Mouse (Mus musculus): ENCODE data around the gene Impdh1. TPM values are rescaled to one million over a fixed set of nuclear protein-coding genes. Genes with fewer than 3 reads are reported as not detected.
"Not testable (repeated sequence)": the region's sequence is repeated elsewhere in the genome, so short reads cannot be mapped to it uniquely, and the experiment has no call there.

The Impdh1 gene
- polyA plus RNA-seq, 1 experiment from 2014 or later = 39.7 TPM

DNA sequence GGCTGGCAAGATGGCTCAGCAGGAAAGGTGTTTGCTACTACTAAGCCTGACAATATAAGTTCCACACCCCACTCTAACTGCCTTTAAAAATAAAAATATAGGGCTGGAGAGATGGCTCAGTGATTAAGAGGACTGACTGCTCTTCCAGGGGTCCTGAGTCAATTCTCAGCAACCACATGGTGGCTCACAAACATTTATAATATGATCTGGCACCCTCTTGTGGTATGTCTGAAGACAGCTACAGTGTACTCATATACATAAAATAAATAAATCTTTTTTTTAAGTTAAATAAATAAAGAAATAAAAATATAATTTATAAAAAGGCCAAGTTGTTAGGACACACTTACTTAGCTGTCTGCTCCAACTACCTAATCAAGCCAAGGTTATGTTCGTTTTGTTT, 26.1 kb upstream of the Impdh1 start:
- 66% methylated on average over 1 of the region's 1 CpGs for WGBS
- no peak overlapping the region for H3K4me3 ChIP-seq (ENCODE audit: low read length)
- H3K27me3 ChIP-seq (replicated peaks; ENCODE audit: control insufficient read depth, insufficient read depth, low read length) = no peaks in the 10 kb centered on the region
- H3K27ac ChIP-seq (ENCODE audit: low read length) = no peak overlapping the region
- H3K4me1 ChIP-seq (ENCODE audit: control insufficient read depth, insufficient read depth, low read length) = peaks cover 8% of the 10 kb centered on the region; the same call in 1 of the 2 replicates
- H3K36me3 ChIP-seq (ENCODE audit: control insufficient read depth, insufficient read depth, low read length) = no peaks in the 10 kb centered on the region
- H3K4me2 ChIP-seq (ENCODE audit: low read depth, low read length) = no peak overlapping the region
- H3K9ac ChIP-seq (ENCODE audit: low read depth, low read length) = no peak overlapping the region
- no peaks in the 10 kb centered on the region for H3K9me3 ChIP-seq (ENCODE audit: control insufficient read depth, low read length)
- ATAC-seq = no peak

DNA sequence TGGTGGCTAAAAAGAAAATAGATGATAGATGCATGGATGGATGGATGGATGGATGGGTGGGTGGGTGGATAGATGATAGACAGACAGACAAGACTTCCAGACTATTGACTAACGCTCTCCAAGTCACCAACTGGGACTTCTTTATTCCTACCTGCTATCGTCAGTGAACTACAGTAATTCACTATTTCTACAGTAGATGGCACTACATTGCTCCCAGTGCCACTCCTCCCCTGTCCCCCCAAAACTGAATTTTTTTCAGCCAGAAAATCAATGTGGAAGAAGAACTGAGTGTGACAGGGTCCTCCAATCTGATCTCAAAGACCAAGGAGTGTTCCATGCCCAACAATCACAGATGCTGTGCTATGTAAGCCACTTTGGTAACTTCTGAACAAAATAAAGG, 25.5 kb upstream of the Impdh1 start:
- peaks cover 8% of the 10 kb centered on the region; the same call in 1 of the 2 replicates for H3K4me1 ChIP-seq (ENCODE audit: control insufficient read depth, insufficient read depth, low read length)
- no peaks in the 10 kb centered on the region for H3K9me3 ChIP-seq (ENCODE audit: control insufficient read depth, low read length)
- 47% methylated on average over 2 of the region's 2 CpGs for WGBS
- no peak overlapping the region for H3K9ac ChIP-seq (ENCODE audit: low read depth, low read length)
- H3K27ac ChIP-seq (ENCODE audit: low read length) = no peak overlapping the region
- no peak overlapping the region for H3K4me2 ChIP-seq (ENCODE audit: low read depth, low read length)
- no peaks in the 10 kb centered on the region for H3K27me3 ChIP-seq (replicated peaks; ENCODE audit: control insufficient read depth, insufficient read depth, low read length)
- no peaks in the 10 kb centered on the region for H3K36me3 ChIP-seq (ENCODE audit: control insufficient read depth, insufficient read depth, low read length)
- no peak for ATAC-seq
- no peak overlapping the region for H3K4me3 ChIP-seq (ENCODE audit: low read length)

- Histone ChIP-seq H3K9me3 (ENCODE audit: control insufficient read depth, low read length) (no peaks in the 10 kb centered on the region), H3K9ac (ENCODE audit: low read depth, low read length) (no peak overlapping the region), H3K4me3 (ENCODE audit: low read length) (no peak overlapping the region), H3K4me2 (ENCODE audit: low read depth, low read length) (no peak overlapping the region), H3K27ac (ENCODE audit: low read length) (no peak overlapping the region), H3K4me1 (ENCODE audit: control insufficient read depth, insufficient read depth, low read length) (peaks cover 7% of the 10 kb centered on the region; the same call in 1 of the 2 replicates), H3K27me3 (replicated peaks; ENCODE audit: control insufficient read depth, insufficient read depth, low read length) (no peaks in the 10 kb centered on the region), H3K36me3 (ENCODE audit: control insufficient read depth, insufficient read depth, low read length) (no peaks in the 10 kb centered on the region)
- 32% methylated on average over 2 of the region's 2 CpGs for WGBS
- 0 out of 2 replicates have a peak, but pooled peaks have one; percentile 24 for ATAC-seq
These were observed 24.6 kb upstream of the Impdh1 start for GRCm38 (mm10) chr6:29240806-29241205.

DNA sequence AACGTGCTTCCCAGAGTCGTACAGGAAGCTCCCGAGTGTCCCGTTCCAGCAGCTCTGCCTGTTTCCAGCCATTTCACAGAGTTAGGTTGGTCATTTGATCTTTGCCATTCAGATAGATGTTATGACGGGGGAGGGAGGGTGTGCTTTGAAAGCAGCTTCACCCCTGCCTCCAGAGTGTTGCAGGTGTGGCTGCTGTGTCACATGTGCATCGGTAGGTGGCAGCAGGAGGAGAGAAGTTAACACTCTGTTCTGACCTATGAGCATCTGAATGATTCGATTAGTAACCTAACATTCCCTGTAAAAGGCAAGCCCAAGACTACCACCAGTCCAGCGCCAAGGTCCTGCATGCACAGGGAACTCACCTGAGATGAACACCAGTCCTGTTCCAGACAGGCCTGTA, 18.1 kb upstream of the Impdh1 start:
- 40% methylated on average over 8 of the region's 8 CpGs for WGBS
- no peak overlapping the region for H3K4me3 ChIP-seq (ENCODE audit: low read length)
- no peak; the same call in 1 of the 2 replicates for ATAC-seq
- no peak overlapping the region for H3K27ac ChIP-seq (ENCODE audit: low read length)
- H3K9me3 ChIP-seq (ENCODE audit: control insufficient read depth, low read length) = no peaks in the 10 kb centered on the region
- no peak overlapping the region for H3K9ac ChIP-seq (ENCODE audit: low read depth, low read length)
- no peaks in the 10 kb centered on the region for H3K36me3 ChIP-seq (ENCODE audit: control insufficient read depth, insufficient read depth, low read length)
- H3K27me3 ChIP-seq (replicated peaks; ENCODE audit: control insufficient read depth, insufficient read depth, low read length) = no peaks in the 10 kb centered on the region
- no peak overlapping the region for H3K4me2 ChIP-seq (ENCODE audit: low read depth, low read length)
- no peaks in the 10 kb centered on the region for H3K4me1 ChIP-seq (ENCODE audit: control insufficient read depth, insufficient read depth, low read length)

DNA sequence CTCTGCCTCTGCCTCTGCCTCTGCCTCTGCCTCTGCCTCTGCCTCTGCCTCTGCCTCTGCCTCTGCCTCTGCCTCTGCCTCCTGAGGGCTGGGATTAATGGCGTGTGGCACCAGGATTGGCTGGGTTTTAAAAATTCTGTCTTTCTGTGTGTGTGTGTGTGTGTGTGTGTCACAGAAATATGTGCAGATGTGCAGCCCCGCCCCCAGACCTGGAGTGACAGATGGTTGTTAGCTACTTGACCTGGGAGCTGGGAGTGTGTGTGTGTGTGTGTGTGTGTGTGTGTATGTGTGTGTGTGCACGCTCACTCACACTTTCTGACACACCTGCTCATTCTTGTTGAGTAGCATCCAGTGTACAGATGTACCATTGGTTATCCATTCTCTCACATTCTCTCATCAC, 17.5 kb upstream of the Impdh1 start:
- Histone ChIP-seq H3K36me3 (ENCODE audit: control insufficient read depth, insufficient read depth, low read length) (no peaks in the 10 kb centered on the region), H3K27ac (ENCODE audit: low read length) (no peak overlapping the region), H3K9me3 (ENCODE audit: control insufficient read depth, low read length) (no peaks in the 10 kb centered on the region), H3K9ac (ENCODE audit: low read depth, low read length) (no peak overlapping the region), H3K4me1 (ENCODE audit: control insufficient read depth, insufficient read depth, low read length) (no peaks in the 10 kb centered on the region), H3K27me3 (replicated peaks; ENCODE audit: control insufficient read depth, insufficient read depth, low read length) (no peaks in the 10 kb centered on the region), H3K4me2 (ENCODE audit: low read depth, low read length) (no peak overlapping the region), H3K4me3 (ENCODE audit: low read length) (no peak overlapping the region)
- ATAC-seq = no peak
- 63% methylated on average over 3 of the region's 3 CpGs for WGBS

GRCm38 (mm10) chr6:29232321-29232720, 16.2 kb upstream of the Impdh1 start:
- Histone ChIP-seq H3K27me3 (replicated peaks; ENCODE audit: control insufficient read depth, insufficient read depth, low read length) (no peaks in the 10 kb centered on the region), H3K27ac (ENCODE audit: low read length) (no peak overlapping the region), H3K4me1 (ENCODE audit: control insufficient read depth, insufficient read depth, low read length) (no peaks in the 10 kb centered on the region), H3K9ac (ENCODE audit: low read depth, low read length) (no peak overlapping the region), H3K9me3 (ENCODE audit: control insufficient read depth, low read length) (no peaks in the 10 kb centered on the region), H3K36me3 (ENCODE audit: control insufficient read depth, insufficient read depth, low read length) (no peaks in the 10 kb centered on the region), H3K4me2 (ENCODE audit: low read depth, low read length) (no peak overlapping the region), H3K4me3 (ENCODE audit: low read length) (no peak overlapping the region)
- WGBS = 71% methylated on average over 6 of the region's 6 CpGs
- ATAC-seq = no peak

DNA sequence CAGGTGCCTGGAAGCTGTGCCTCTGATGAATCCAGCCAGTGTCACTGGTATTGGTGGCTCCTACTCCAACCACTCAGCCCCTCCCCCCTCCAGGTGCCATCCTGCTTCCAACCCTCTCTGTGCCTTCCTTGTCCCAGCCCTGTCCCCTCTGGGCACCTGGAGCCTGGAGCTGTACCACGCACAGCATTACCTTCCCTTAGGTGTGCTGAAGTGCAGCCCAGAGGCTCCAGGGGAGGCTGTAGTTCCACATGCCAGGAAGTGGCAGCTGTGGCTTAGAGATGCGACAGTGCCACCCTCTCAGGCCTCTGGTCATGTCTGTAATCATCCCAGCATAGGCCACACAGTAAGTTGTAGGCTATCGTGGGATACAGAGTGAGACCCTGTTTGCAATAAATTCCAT, 15.6 kb upstream of the Impdh1 start:
- H3K27ac ChIP-seq (ENCODE audit: low read length) = no peak overlapping the region

GRCm38 (mm10) chr6:29230386-29230785, 14.2 kb upstream of the Impdh1 start:
- no peak overlapping the region for H3K4me3 ChIP-seq (ENCODE audit: low read length)
- no peaks in the 10 kb centered on the region for H3K4me1 ChIP-seq (ENCODE audit: control insufficient read depth, insufficient read depth, low read length)
- WGBS = 66% methylated on average over 6 of the region's 6 CpGs
- no peak overlapping the region for H3K4me2 ChIP-seq (ENCODE audit: low read depth, low read length)
- no peak overlapping the region for H3K9ac ChIP-seq (ENCODE audit: low read depth, low read length)
- H3K36me3 ChIP-seq (ENCODE audit: control insufficient read depth, insufficient read depth, low read length) = no peaks in the 10 kb centered on the region
- H3K9me3 ChIP-seq (ENCODE audit: control insufficient read depth, low read length) = no peaks in the 10 kb centered on the region
- ATAC-seq = no peak
- no peaks in the 10 kb centered on the region for H3K27me3 ChIP-seq (replicated peaks; ENCODE audit: control insufficient read depth, insufficient read depth, low read length)
- no peak overlapping the region for H3K27ac ChIP-seq (ENCODE audit: low read length)

More for the DNA sequence above, 15.6 kb upstream of the Impdh1 start:
- Histone ChIP-seq H3K27me3 (replicated peaks; ENCODE audit: control insufficient read depth, insufficient read depth, low read length) (no peaks in the 10 kb centered on the region), H3K9me3 (ENCODE audit: control insufficient read depth, low read length) (no peaks in the 10 kb centered on the region), H3K4me2 (ENCODE audit: low read depth, low read length) (no peak overlapping the region), H3K9ac (ENCODE audit: low read depth, low read length) (no peak overlapping the region), H3K36me3 (ENCODE audit: control insufficient read depth, insufficient read depth, low read length) (no peaks in the 10 kb centered on the region), H3K4me3 (ENCODE audit: low read length) (no peak overlapping the region), H3K4me1 (ENCODE audit: control insufficient read depth, insufficient read depth, low read length) (no peaks in the 10 kb centered on the region)
- ATAC-seq = no peak
- 76% methylated on average over 3 of the region's 3 CpGs for WGBS

DNA sequence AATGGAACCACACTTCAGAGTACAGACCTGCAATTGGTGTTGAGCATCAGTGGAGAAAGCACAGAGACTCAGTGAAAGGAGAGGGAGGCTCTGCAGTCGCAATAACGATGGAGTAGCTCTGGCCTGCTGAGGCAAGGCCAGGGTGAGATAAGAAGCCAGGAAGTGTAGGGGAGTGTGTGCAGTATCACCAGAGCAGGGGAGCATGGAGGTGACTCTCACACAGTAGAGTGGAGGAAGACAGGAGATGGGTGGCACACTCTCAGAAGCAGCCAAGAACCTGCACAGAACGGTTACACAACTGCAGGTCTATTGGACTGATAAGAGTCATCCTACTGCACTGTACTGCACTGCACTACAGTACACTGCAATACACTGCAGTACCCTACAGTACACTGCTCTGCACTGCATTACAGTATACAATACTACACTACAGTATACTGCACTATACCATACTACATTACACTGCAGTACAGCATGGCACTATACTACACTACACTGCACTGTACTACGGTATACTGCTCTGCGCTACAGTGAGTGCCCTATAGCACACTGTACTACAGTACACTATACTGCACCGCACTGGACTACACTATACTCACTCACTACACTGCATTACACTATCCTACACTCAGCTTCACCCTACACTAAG, 13.2 kb upstream of the Impdh1 start:
- no peaks in the 10 kb centered on the region for H3K4me1 ChIP-seq (ENCODE audit: control insufficient read depth, insufficient read depth, low read length)
- H3K4me3 ChIP-seq (ENCODE audit: low read length) = no peak overlapping the region
- no peak overlapping the region for H3K9ac ChIP-seq (ENCODE audit: low read depth, low read length)
- ATAC-seq = peak; percentile 50; the same call in 1 of the 2 replicates
- H3K27me3 ChIP-seq (replicated peaks; ENCODE audit: control insufficient read depth, insufficient read depth, low read length) = no peaks in the 10 kb centered on the region
- 80% methylated on average over 6 of the region's 6 CpGs for WGBS
- no peak overlapping the region for H3K27ac ChIP-seq (ENCODE audit: low read length)
- no peak overlapping the region for H3K4me2 ChIP-seq (ENCODE audit: low read depth, low read length)
- H3K36me3 ChIP-seq (ENCODE audit: control insufficient read depth, insufficient read depth, low read length) = no peaks in the 10 kb centered on the region
- no peaks in the 10 kb centered on the region for H3K9me3 ChIP-seq (ENCODE audit: control insufficient read depth, low read length)

GRCm38 (mm10) chr6:29217717-29218116, 1.6 kb upstream of the Impdh1 start:
- not testable (repeated sequence) for H3K27ac ChIP-seq (ENCODE audit: low read length); H3K4me2 ChIP-seq (ENCODE audit: low read depth, low read length); H3K9ac ChIP-seq (ENCODE audit: low read depth, low read length); H3K9me3 ChIP-seq (ENCODE audit: control insufficient read depth, low read length); H3K36me3 ChIP-seq (ENCODE audit: control insufficient read depth, insufficient read depth, low read length); H3K27me3 ChIP-seq (replicated peaks; ENCODE audit: control insufficient read depth, insufficient read depth, low read length); ATAC-seq; H3K4me3 ChIP-seq (ENCODE audit: low read length)
- 81% methylated on average over 3 of the region's 3 CpGs for WGBS
- H3K4me1 ChIP-seq (ENCODE audit: control insufficient read depth, insufficient read depth, low read length) = peaks cover 21% of the 10 kb centered on the region
